Mouse (Mus musculus) CH12F3 (cell line): ENCODE results near the gene Pold1.

Experiments used
- in situ Hi-C: fragments of 300-500 bp; cut with MboI; formaldehyde crosslinking; loops from 2 replicates; pipeline ENCODE4 v1.14.3; 2020; ENCODE audit warnings: low sequenced_read_pairs

Pold1 gene

DNA sequence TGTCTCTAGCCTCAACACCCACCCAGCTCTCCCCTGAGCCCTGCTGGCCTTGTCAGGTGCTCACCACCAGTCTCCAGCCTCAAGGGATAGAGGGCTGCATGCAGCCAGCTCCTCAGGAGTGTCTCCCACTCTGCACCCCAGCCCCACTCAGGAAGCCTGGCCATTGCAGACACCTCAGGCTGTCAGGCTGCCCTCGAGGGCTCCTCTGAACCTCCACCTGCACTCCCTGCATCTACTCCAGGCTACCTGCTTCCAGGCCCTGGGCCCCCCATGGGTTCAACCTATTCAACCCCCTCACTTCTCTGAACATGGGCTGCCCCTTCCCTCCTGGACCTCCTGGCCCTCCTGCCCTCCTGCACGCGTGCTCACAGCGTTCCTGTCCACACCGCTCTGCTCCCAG lies 57.3 kb downstream of the Pold1 start:
- in situ Hi-C loops: no loop called here

GRCm38 (mm10) chr7:44490281-44490680 lies 58.4 kb downstream of the Pold1 start:
- in situ Hi-C loops: no loop called here

GRCm38 (mm10) chr7:44488545-44488944 lies 60.1 kb downstream of the Pold1 start:
- in situ Hi-C loops: no loop called here

DNA sequence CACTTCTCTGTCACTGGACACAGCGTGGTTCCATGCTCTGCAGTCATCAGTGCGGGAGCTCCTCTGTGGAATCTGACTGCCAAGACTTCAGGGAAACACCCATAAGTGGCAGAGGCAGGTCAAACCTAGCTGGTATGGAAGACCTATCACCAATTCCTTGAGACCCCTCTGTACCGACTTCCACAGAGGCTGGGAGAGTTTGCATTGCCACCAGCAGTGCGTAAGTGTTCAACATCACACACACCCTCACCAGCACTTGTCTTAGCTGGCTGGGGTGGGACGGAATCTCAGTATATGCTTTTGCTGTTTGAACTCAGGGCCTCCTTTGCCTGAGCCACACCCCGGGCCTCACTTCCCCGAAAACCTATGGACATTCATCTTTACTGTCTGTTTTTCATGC lies 60.7 kb downstream of the Pold1 start:
- in situ Hi-C loops: no loop called here

- in situ Hi-C loops: no loop called here
Observed at GRCm38 (mm10) chr7:44486927-44487575, 61.6 kb downstream of the Pold1 start.

DNA sequence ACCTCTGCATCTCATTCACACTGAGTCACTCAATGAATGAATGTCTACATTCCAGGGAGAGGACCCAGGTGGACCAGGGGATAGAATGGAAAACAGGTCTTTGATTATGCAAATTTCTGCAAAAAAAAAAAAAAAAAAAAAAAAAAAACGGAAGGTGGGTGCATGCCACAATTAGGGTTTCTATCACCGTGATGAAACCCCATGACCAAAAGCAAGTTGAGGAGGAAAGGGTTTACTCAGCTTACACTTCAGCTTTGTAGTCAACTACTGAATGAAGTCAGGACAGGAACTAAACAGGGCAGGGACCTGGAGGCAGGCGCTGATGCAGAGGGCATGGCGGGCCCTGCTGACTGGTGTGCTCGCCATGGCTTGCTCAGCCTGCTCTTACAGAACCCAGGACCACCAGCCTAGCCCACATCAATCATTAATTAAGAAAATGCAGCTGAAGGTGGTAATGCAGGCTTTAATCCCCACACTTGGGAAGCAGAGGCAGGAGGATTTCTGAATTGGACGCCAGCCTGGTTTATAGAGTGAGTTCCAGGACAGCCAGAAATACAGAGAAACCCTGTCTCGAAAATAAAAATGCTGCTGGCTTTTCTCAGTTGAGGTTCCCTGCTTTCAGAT lies 63.0 kb downstream of the Pold1 start:
- in situ Hi-C loops: no loop called here

- in situ Hi-C loops: no loop called here
Observed at GRCm38 (mm10) chr7:44484841-44485571, 63.6 kb downstream of the Pold1 start.

DNA sequence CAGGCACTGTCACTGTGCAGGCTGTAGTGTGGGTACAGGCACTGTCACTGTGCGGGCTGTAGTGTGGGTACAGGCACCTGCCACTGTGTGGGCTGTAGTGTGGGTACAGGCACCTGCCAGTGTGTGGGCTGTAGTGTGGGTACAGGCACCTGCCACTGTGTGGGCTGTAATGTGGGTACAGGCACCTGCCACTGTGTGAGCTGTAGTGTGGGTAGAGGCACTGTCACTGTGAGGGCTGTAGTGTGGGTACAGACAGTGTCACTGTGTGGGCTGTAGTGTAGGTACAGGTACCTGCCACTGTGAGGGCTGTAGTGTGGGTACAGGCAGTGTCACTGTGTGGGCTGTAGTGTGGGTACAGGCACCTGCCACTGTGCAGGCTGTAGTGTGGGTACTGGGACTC lies 64.5 kb downstream of the Pold1 start:
- in situ Hi-C loops: no loop called here

GRCm38 (mm10) chr7:44482836-44483435 lies 65.7 kb downstream of the Pold1 start:
- in situ Hi-C loops: no loop called here
